Mouse (Mus musculus) neural tube, embryonic 14.5 days (tissue): ENCODE data around the gene Nbl1. TPM values are rescaled to one million over a fixed set of nuclear protein-coding genes. Genes with fewer than 3 reads are reported as not detected.

Experiments
- ATAC-seq: fragments of 200-750 bp; cut with Nextera tagmentation; 2 replicates; pipeline ENCODE4 v1.8.0; 2017; ENCODE audit warnings: low read depth, mild to moderate bottlenecking, moderate TSS enrichment, moderate library complexity
- H3K27ac ChIP-seq: fragments of 300-500 bp; sonication (generic); 2 replicates; pipeline ENCODE4 v1.5.1; 2014; ENCODE audit warnings: low read depth, mild to moderate bottlenecking, control low read depth, low read length, moderate library complexity, mixed read lengths
- H3K27me3 ChIP-seq: fragments of 300-500 bp; sonication (generic); 2 replicates; pipeline ENCODE4 v1.6.1; 2014; ENCODE audit warnings: low read length; ENCODE audit not compliant: control insufficient read depth, insufficient read depth
- H3K36me3 ChIP-seq: fragments of 300-500 bp; sonication (generic); 2 replicates; pipeline ENCODE4 v1.6.1; 2014; ENCODE audit warnings: low read length, mixed read lengths; ENCODE audit not compliant: control insufficient read depth, insufficient read depth
- H3K4me1 ChIP-seq: fragments of 300-500 bp; sonication (generic); 2 replicates; pipeline ENCODE4 v1.6.1; 2014; ENCODE audit warnings: low read length; ENCODE audit not compliant: control insufficient read depth, insufficient read depth
- H3K4me2 ChIP-seq: fragments of 300-500 bp; sonication (generic); 2 replicates; pipeline ENCODE4 v1.6.1; 2014; ENCODE audit warnings: mild to moderate bottlenecking, low read depth, low read length, control low read depth
- H3K4me3 ChIP-seq: fragments of 300-500 bp; sonication (generic); 2 replicates; pipeline ENCODE4 v1.5.1; 2014; ENCODE audit warnings: low read depth, low read length, control low read depth, mixed read lengths
- H3K9ac ChIP-seq: fragments of 300-500 bp; sonication (generic); replicated peaks from 2 replicates; pipeline ENCODE4 v1.6.1; 2014; ENCODE audit warnings: low read depth, mild to moderate bottlenecking, control low read depth, low read length, mixed read lengths
- H3K9me3 ChIP-seq: fragments of 300-500 bp; sonication (generic); 2 replicates; pipeline ENCODE4 v1.6.1; 2016; ENCODE audit warnings: low read length; ENCODE audit not compliant: control insufficient read depth
- WGBS: fragments of 180-500 bp; shearing (Covaris S2); extraction: QIAGEN DNeasy Blood & Tissue Kit; methylation state at CpG from one replicate; pipeline ENCODE4 v1.1.7; 2014; 5-methylcytosine and 5-hydroxymethylcytosine counted together
- polyA plus RNA-seq: library from polyadenylated mRNA; unstranded; fragments of >200 nt; fragmentation: Nextera tagmentation; extraction: Ambion mirVana; gene quantifications from 2 replicates; pipeline ENCODE4 v1.2.1, GENCODE M21; 2014

Gene Nbl1
- polyA plus RNA-seq, 1 experiment from 2014 or later, result 26.3 TPM

DNA sequence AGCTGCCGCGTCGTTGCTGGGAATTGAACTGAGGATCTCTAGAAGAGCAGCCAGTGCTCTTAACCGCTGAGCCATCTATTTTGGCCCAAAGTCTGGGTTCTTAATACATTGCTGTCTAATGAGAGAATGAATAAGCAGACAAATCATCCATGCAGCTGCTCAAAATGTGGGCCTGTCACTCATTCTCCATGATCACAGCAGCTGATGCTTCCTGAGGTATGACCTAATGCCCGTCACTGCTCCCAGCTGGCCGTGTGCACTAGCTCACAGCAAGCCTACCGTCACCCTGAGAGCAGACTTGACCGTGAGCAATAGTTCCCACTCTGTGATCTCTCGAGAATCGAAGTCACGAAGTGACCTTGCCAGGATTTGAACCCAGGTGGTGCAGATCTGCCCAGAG is 13.4 kb downstream of the Nbl1 start:
- 71% methylated on average over 11 of the region's 11 CpGs for WGBS
- ATAC-seq, result no peak
- no peak overlapping the region for H3K9ac ChIP-seq
- H3K4me2 ChIP-seq, result no peak overlapping the region
- peaks cover 25% of the 10 kb centered on the region for H3K27me3 ChIP-seq
- H3K4me1 ChIP-seq, result peaks cover 28% of the 10 kb centered on the region
- no peak overlapping the region for H3K27ac ChIP-seq
- H3K9me3 ChIP-seq, result no peaks in the 10 kb centered on the region
- no peaks in the 10 kb centered on the region for H3K36me3 ChIP-seq
- H3K4me3 ChIP-seq, result no peak overlapping the region

DNA sequence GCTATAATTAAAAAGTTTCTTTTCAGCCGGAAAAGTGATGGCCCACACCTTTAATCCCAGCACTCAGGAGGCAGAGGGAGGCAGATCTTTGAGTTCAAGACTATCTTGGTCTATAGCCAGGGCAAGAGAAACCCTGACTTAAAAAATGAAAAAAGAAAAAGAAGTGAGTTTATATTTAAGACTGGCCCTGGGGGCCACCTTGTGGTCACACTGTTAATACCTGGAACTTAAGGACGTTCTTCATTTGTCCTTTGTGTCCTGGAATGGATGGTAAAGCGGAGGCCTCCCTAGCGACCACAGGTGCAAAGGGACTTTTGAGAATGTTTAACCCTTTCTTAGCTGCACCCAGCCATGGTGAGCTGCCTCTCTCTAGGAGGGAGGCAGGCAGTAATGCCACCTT is 14.1 kb downstream of the Nbl1 start:
- Histone ChIP-seq H3K4me1 (peaks cover 29% of the 10 kb centered on the region), H3K9me3 (no peaks in the 10 kb centered on the region), H3K27ac (no peak overlapping the region), H3K27me3 (peaks cover 32% of the 10 kb centered on the region), H3K36me3 (no peaks in the 10 kb centered on the region), H3K4me2 (no peak overlapping the region), H3K4me3 (no peak overlapping the region), H3K9ac (no peak overlapping the region)
- ATAC-seq, result no peak
- 13% methylated on average over 4 of the region's 4 CpGs for WGBS

DNA sequence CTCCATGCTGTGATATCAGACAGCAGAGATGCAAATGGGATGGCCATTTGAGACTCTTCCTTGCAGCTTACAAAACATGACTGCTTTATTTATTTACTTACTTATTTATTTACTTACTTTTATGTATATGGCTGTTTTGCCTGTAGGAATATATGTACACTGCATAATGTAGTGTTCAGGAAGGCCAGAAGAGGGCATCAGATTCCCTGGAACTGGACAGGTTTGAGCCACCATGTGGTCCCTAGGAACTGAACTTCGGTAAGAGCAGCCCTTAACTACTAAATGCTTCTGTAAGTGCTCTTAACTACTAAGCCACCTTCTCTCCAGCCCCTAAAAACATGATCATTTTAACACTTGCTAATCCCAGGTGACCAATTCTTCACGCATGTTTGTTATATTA is 14.5 kb downstream of the Nbl1 start:
- no peak overlapping the region for H3K4me2 ChIP-seq

DNA sequence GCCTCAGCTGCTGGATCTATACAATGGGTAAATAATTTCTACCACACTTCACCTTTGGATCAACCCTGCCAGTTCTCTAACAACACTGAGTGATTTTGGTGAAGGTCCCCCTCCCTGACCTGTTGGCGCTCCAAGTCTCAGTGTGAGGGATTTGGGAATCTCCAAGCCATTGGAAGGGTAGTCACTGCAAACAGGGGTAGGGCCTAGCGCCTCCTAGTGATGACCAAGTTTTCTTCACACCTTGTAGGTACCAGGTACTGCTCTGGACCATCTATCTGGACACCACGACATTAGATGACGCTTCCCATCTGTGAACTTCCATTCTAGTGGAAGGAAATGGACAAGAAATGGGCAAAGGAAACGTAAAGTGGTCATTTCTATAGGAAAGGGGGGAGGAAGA is 16.9 kb downstream of the Nbl1 start:
- no peak for ATAC-seq
- peaks cover 13% of the 10 kb centered on the region for H3K4me1 ChIP-seq
- peak overlapping the region; percentile 53 for H3K4me3 ChIP-seq
- no peaks in the 10 kb centered on the region for H3K36me3 ChIP-seq
- WGBS, result 20% methylated on average over 5 of the region's 5 CpGs
- no peak overlapping the region for H3K9ac ChIP-seq
- no peaks in the 10 kb centered on the region for H3K9me3 ChIP-seq
- peaks cover 47% of the 10 kb centered on the region for H3K27me3 ChIP-seq
- H3K4me2 ChIP-seq, result peak overlapping the region; percentile 76
- no peak overlapping the region for H3K27ac ChIP-seq

More for the DNA sequence above, 14.5 kb downstream of the Nbl1 start:
- no peak overlapping the region for H3K9ac ChIP-seq
- no peaks in the 10 kb centered on the region for H3K36me3 ChIP-seq
- 32% methylated on average over 2 of the region's 2 CpGs for WGBS
- H3K4me1 ChIP-seq, result peaks cover 27% of the 10 kb centered on the region
- no peak overlapping the region for H3K27ac ChIP-seq
- no peaks in the 10 kb centered on the region for H3K9me3 ChIP-seq
- no peak for ATAC-seq
- H3K27me3 ChIP-seq, result peaks cover 36% of the 10 kb centered on the region
- H3K4me3 ChIP-seq, result no peak overlapping the region

DNA sequence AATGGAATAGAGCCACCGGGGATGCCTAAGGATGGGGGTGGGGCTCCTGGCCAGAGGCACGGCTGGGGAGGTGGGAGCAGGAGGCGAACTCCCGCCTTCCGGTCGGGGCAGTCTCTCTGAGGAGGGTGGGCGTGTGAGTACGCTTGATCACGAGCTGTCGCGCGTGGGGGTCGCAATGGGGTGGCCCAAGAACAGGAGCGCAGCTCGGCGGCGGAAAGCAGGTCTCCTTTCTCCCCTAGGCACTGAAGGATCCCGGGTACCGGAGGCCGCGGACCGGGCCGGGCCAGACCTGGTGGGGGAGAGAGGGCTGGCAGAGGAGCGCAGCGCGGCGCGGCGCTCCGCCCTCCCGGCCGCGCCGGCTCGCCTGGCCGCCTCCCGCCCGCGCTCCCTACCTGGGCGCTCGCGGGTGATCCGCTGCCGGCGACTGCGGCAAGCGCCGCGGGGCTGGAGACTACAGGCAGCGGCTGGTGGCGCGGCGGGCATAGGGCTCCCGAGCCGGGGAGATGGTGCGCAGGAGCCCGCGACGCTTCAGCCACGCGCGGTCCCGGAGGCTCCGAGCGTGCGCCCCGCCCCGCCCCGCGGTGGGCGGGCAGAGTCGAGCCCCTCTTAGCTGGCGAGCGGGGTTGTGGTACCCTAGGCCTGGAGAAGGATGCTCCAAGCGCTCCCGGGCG is 17.6 kb downstream of the Nbl1 start, which contains the start of gene Htr6:
Gene Htr6 (minus strand): TSS at position 530 of the 671 bp plus-strand sequence.
- H3K27me3 ChIP-seq, result peaks cover 47% of the 10 kb centered on the region
- H3K4me1 ChIP-seq, result peaks cover 13% of the 10 kb centered on the region
- H3K4me3 ChIP-seq, result peak within 1 kb of the TSS; percentile 53
- H3K4me2 ChIP-seq, result peak within 1 kb of the TSS; percentile 76
- WGBS, result under 1% methylated on average over 38 of the region's 77 CpGs
- no peaks in the 10 kb centered on the region for H3K36me3 ChIP-seq
- ATAC-seq, result peak; percentile 38
- peak within 1 kb of the TSS; percentile 60 for H3K9ac ChIP-seq
- no peaks in the 10 kb centered on the region for H3K9me3 ChIP-seq
- H3K27ac ChIP-seq, result no peak within 1 kb of the TSS

DNA sequence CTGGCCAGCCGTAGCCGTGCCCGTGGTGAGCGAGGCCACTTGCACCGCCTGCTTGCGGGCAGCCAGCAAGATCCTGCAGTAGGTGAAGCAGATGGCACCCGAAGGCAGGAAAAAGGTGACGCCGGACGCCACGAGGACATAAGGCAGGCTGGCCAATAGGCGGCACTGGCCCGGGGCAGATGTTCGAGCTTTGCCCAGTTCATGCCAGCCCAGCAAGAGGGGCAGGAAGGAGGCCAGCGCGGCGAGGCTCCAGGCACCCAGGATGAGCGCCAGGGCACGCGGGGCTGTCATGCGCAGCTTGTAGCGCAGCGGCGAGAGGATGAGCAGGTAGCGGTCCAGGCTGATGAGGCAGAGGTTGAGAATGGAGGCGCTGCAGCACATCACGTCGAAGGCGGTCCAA is 18.7 kb downstream of the Nbl1 start:
- Histone ChIP-seq H3K27me3 (peaks cover 47% of the 10 kb centered on the region), H3K9ac (0 out of 2 replicates have a peak overlapping the region, but pooled peaks have one; percentile 7), H3K36me3 (no peaks in the 10 kb centered on the region), H3K27ac (no peak overlapping the region), H3K4me1 (peaks cover 13% of the 10 kb centered on the region), H3K4me3 (peak overlapping the region; percentile 53; the same call in 1 of the 2 replicates), H3K9me3 (no peaks in the 10 kb centered on the region), H3K4me2 (peak overlapping the region; percentile 76; the same call in 1 of the 2 replicates)
- WGBS, result 17% methylated on average over 29 of the region's 29 CpGs
- ATAC-seq, result no peak

DNA sequence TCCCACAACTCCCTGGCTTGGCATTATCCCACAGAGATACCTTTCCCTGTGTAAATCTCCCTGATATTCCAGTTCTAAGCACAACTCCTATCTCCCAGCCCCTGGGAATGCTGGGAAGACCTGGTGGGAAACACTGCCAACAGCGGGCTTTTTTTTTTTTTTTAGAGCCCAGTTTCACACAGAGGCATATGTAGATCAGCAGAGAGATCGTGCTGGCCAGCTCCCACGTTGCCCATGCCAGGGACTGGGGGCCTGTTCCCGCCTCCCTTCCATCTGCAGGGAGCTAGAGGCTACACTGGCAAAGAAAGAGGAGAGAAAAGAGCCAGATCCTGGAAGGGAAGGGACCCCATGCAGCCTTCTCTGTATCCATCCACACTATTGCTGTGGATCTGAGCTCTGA is 24.5 kb downstream of the Nbl1 start:
- peaks cover 11% of the 10 kb centered on the region for H3K27me3 ChIP-seq
- WGBS, result 27% methylated on average over 4 of the region's 4 CpGs

DNA sequence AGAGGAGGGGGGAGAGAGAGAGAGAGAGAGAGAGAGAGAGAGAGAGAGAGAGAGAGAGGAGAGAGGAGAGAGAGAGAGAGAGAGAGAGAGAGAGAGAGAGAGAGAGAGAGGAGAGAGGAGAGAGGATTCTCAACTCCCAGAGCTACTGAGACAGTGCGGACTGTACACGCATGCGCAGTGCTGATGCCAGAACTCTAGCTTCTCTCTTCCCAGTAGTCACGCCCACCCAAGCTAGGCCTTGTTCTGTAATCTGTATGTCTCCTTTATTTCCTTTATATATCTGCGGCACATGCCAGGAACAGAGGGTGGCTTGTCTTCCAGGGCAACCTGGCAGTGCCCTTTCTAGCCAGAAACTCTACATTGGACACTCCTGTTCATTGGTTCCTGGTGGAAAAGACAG is 28.0 kb downstream of the Nbl1 start:
- Histone ChIP-seq H3K27ac (no peak overlapping the region), H3K4me2 (no peak overlapping the region), H3K36me3 (no peaks in the 10 kb centered on the region), H3K9ac (no peak overlapping the region), H3K27me3 (no peaks in the 10 kb centered on the region), H3K9me3 (no peaks in the 10 kb centered on the region), H3K4me1 (no peaks in the 10 kb centered on the region), H3K4me3 (no peak overlapping the region)
- WGBS, result 88% methylated on average over 5 of the region's 5 CpGs
- no peak for ATAC-seq

More for the DNA sequence above, 24.5 kb downstream of the Nbl1 start:
- no peak for ATAC-seq
- Histone ChIP-seq H3K4me1 (no peaks in the 10 kb centered on the region), H3K9ac (no peak overlapping the region), H3K4me3 (no peak overlapping the region), H3K36me3 (no peaks in the 10 kb centered on the region), H3K9me3 (no peaks in the 10 kb centered on the region), H3K27ac (no peak overlapping the region), H3K4me2 (no peak overlapping the region)

DNA sequence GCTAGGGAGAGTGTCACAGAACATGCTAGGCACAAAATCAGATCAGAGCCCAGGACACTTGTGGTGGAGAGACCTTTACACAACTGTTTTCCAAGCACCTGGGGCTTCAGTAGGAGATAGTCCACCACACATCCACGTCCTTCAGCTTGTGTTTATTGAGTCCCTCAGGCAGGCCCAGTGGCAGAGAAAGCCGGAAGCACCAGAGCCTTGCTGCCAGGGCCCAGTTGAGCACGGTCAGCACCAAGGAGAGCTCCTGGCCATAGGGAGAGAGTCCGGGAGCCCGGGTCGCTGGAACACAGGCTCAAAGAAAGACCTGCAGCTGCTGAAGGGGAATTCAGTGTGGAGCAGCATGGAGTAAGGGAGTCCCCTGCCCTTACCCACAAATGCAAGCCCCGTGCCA is 33.2 kb downstream of the Nbl1 start:
- Histone ChIP-seq H3K4me2 (no peak overlapping the region), H3K27ac (no peak overlapping the region), H3K4me1 (peaks cover 7% of the 10 kb centered on the region), H3K9me3 (no peaks in the 10 kb centered on the region), H3K27me3 (no peaks in the 10 kb centered on the region), H3K36me3 (no peaks in the 10 kb centered on the region), H3K4me3 (no peak overlapping the region), H3K9ac (no peak overlapping the region)
- ATAC-seq, result no peak
- WGBS, result 12% methylated on average over 7 of the region's 7 CpGs
